Mouse (Mus musculus) kidney, postnatal 4 days (tissue): Measurements from ENCODE around the gene Gimap1.
A peak's percentile ranks its signal among the peaks of the same experiment; 100 is the strongest.

Source experiments
- DNase-seq, 2 experiments: peaks; one replicate each; pipeline ENCODE4 v3.0.0; 2021; ENCODE audit warnings: mixed read lengths in 2 of 2

Gimap1 gene

GRCm38 (mm10) chr6:48738961-48739779, at the start of gene Gimap1:
TSS of gene Gimap1 (plus strand) at chr6:48739054.
- DNase-seq: peak; percentile 31 to 51

GRCm38 (mm10) chr6:48689320-48689719, 49.5 kb upstream of the Gimap1 start:
- DNase-seq: no peak

- DNase-seq: no peak
Measured at GRCm38 (mm10) chr6:48692962-48693361, 45.9 kb upstream of the Gimap1 start.

- DNase-seq: no peak
Measured at GRCm38 (mm10) chr6:48696830-48697554, 41.9 kb upstream of the Gimap1 start.

GRCm38 (mm10) chr6:48697555-48697930, 41.3 kb upstream of the Gimap1 start:
- DNase-seq: no peak

GRCm38 (mm10) chr6:48698066-48698856, 40.6 kb upstream of the Gimap1 start:
- DNase-seq: no peak

GRCm38 (mm10) chr6:48698888-48699287, 40.0 kb upstream of the Gimap1 start:
- DNase-seq: no peak

- no peak for DNase-seq
Measured at GRCm38 (mm10) chr6:48700251-48701075, 38.4 kb upstream of the Gimap1 start.

- no peak for DNase-seq
Measured at GRCm38 (mm10) chr6:48702146-48702545, 36.7 kb upstream of the Gimap1 start.

- DNase-seq: no peak
Measured at GRCm38 (mm10) chr6:48702601-48703000, 36.3 kb upstream of the Gimap1 start.

GRCm38 (mm10) chr6:48704146-48704545, 34.7 kb upstream of the Gimap1 start:
- no peak for DNase-seq

- no peak for DNase-seq
Measured at GRCm38 (mm10) chr6:48706130-48706529, 32.7 kb upstream of the Gimap1 start.

GRCm38 (mm10) chr6:48718455-48718854, 20.4 kb upstream of the Gimap1 start, which contains the start of the genes Gm28053 and Gimap7:
TSS of gene Gm28053 (plus strand) at chr6:48718607.
TSS of gene Gimap7 (plus strand) at chr6:48718621.
- no peak for DNase-seq

- no peak for DNase-seq
Measured at GRCm38 (mm10) chr6:48720326-48720725, 18.5 kb upstream of the Gimap1 start.

- DNase-seq: no peak
Measured at GRCm38 (mm10) chr6:48723468-48723867, 15.4 kb upstream of the Gimap1 start.

GRCm38 (mm10) chr6:48725476-48725875, 13.4 kb upstream of the Gimap1 start:
- peak; percentile 69 to 79 for DNase-seq

- DNase-seq: no peak
Measured at GRCm38 (mm10) chr6:48727761-48728160, 11.1 kb upstream of the Gimap1 start.

- DNase-seq: no peak
Measured at GRCm38 (mm10) chr6:48732864-48733304, 6.0 kb upstream of the Gimap1 start.

- DNase-seq: no peak
Measured at GRCm38 (mm10) chr6:48733660-48734059, 5.2 kb upstream of the Gimap1 start.

GRCm38 (mm10) chr6:48737053-48737452, 1.8 kb upstream of the Gimap1 start:
- DNase-seq: no peak

GRCm38 (mm10) chr6:48737688-48738087, 1.2 kb upstream of the Gimap1 start:
- no peak for DNase-seq

- DNase-seq: no peak
Measured at GRCm38 (mm10) chr6:48739780-48740055, 864 bp downstream of the Gimap1 start.
